Mouse (Mus musculus): ENCODE results near the gene Tmem266.

Tmem266 gene

GRCm38 (mm10) chr9:55326515-55327233, at the start of gene Tmem266, which contains the start of gene Nrg4:
TSS of gene Tmem266 (plus strand) at chr9:55326913.
TSS of gene Nrg4 (minus strand) at chr9:55326844.
- DNase-seq = peak; percentile 94

GRCm38 (mm10) chr9:55277562-55277961, 49.2 kb upstream of the Tmem266 start:
- DNase-seq = no peak

- no peak for DNase-seq
These were observed 47.4 kb upstream of the Tmem266 start for GRCm38 (mm10) chr9:55279114-55279825.

- peak; percentile 63 for DNase-seq
These were observed 43.2 kb upstream of the Tmem266 start for GRCm38 (mm10) chr9:55283516-55283915.

- no peak for DNase-seq
These were observed 41.5 kb upstream of the Tmem266 start for GRCm38 (mm10) chr9:55285197-55285596.

- no peak for DNase-seq
These were observed 37.1 kb upstream of the Tmem266 start for GRCm38 (mm10) chr9:55289475-55290198.

- DNase-seq = no peak
These were observed 34.7 kb upstream of the Tmem266 start for GRCm38 (mm10) chr9:55291966-55292365.

GRCm38 (mm10) chr9:55296221-55296620, 30.5 kb upstream of the Tmem266 start:
- no peak for DNase-seq

- DNase-seq = no peak
These were observed 19.6 kb upstream of the Tmem266 start for GRCm38 (mm10) chr9:55307066-55307465.

GRCm38 (mm10) chr9:55307557-55307956, 19.2 kb upstream of the Tmem266 start:
- no peak for DNase-seq

GRCm38 (mm10) chr9:55308455-55308854, 18.3 kb upstream of the Tmem266 start:
- DNase-seq = no peak

GRCm38 (mm10) chr9:55311560-55311959, 15.2 kb upstream of the Tmem266 start:
- DNase-seq = peak; percentile 91

- no peak for DNase-seq
These were observed 13.0 kb upstream of the Tmem266 start for GRCm38 (mm10) chr9:55313619-55314261.

- no peak for DNase-seq
These were observed 4.1 kb upstream of the Tmem266 start for GRCm38 (mm10) chr9:55322641-55323040.

- DNase-seq = no peak
These were observed 2.6 kb upstream of the Tmem266 start for GRCm38 (mm10) chr9:55324085-55324484.

- DNase-seq = no peak
These were observed 2.2 kb upstream of the Tmem266 start for GRCm38 (mm10) chr9:55324516-55324915.

GRCm38 (mm10) chr9:55325061-55325460, 1.7 kb upstream of the Tmem266 start:
- peak; percentile 30 for DNase-seq

GRCm38 (mm10) chr9:55325564-55326514, 874 bp upstream of the Tmem266 start:
- DNase-seq = peak; percentile 21

GRCm38 (mm10) chr9:55327234-55327615, 512 bp downstream of the Tmem266 start:
- DNase-seq = peak; percentile 48

GRCm38 (mm10) chr9:55328151-55328918, 1.6 kb downstream of the Tmem266 start:
- peak; percentile 20 for DNase-seq

- no peak for DNase-seq
These were observed 2.7 kb downstream of the Tmem266 start for GRCm38 (mm10) chr9:55329401-55329800.
